Mouse (Mus musculus): ENCODE data around the gene Dgkd. TPM values are rescaled to one million over a fixed set of nuclear protein-coding genes. Genes with fewer than 3 reads are reported as not detected.
A peak's percentile ranks its signal among the peaks of the same experiment; 100 is the strongest.

The Dgkd gene
- polyA plus RNA-seq, 1 experiment from 2014 or later: 20.4 TPM

DNA sequence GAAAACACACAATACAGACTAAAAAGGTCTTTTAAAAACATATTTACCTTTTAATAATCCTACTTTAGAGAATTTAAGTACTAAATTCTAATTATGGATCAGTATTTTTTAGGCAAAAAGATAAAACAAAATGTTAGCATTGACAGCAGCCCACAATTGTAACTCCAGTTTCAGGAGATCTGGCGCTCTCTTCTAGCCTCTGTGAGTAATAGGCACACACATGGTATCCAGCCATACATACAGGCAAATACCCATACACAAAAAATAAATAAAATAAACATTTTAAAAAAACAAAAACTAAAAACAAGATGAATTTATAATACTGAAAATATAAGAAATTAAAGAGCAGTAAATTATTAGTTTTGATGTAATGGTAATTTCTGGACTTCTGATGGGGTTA is 105.8 kb downstream of the Dgkd start:
- Histone ChIP-seq H3K27ac (0 out of 2 replicates have a peak overlapping the region, but pooled peaks have one; percentile 50), H3K36me3 (peaks cover 40% of the 10 kb centered on the region)

DNA sequence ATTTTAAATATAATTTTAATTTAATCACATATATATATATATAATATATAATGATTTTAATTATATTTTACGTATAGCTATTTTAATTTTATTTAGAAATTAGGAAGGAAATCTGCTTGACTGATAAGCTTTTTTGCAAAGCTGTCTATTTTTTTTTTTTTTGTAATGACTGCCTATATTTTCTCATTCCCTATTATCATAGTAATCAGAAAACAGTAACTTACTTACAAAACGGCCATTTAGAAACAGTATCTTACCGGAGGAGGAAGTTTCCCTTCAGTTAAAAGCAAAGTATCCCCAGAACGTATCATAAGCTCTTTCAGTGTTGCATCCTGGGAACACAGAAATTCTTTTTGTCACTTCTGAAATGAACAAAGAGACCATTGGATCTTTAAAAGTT is 106.4 kb downstream of the Dgkd start:
- ATAC-seq: no peak
- Histone ChIP-seq H3K36me3 (peaks cover 40% of the 10 kb centered on the region), H3K9me3 (replicated peaks) (no peaks in the 10 kb centered on the region), H3K4me1 (peaks cover 34% of the 10 kb centered on the region), H3K9ac (no peak overlapping the region), H3K4me3 (no peak overlapping the region), H3K27ac (peak overlapping the region; percentile 99), H3K4me2 (no peak overlapping the region), H3K27me3 (replicated peaks) (no peaks in the 10 kb centered on the region)
- 29% methylated on average over 4 of the region's 4 CpGs for WGBS (ENCODE audit: insufficient replicate concordance)

More for the DNA sequence above, 105.8 kb downstream of the Dgkd start:
- 90% methylated on average over 1 of the region's 1 CpGs for WGBS (ENCODE audit: insufficient replicate concordance)
- Histone ChIP-seq H3K27me3 (replicated peaks) (no peaks in the 10 kb centered on the region), H3K9me3 (replicated peaks) (no peaks in the 10 kb centered on the region), H3K9ac (no peak overlapping the region), H3K4me2 (no peak overlapping the region), H3K4me3 (no peak overlapping the region), H3K4me1 (peaks cover 34% of the 10 kb centered on the region)
- ATAC-seq: no peak

DNA sequence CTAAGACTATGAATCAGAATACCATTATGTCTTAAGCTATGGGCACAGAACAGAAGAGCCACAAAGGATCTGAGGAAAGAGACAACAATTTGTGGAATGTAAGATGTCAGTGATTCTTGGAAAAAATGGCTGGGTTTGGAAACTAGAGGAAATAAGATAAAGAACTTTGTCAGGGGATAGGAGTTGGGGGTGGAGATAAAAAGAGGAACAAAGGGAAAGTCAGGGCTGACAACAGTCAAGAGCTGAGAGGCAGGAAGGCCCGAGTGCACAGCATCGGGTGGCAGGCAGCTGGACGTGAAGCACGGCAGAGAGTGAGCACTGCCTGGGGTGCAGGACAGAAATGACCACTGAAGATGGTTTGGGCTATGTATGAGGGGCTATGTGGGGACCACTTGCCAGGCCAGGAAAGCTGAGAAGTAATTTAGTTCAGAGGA is 106.9 kb downstream of the Dgkd start:
- no peak overlapping the region for H3K4me3 ChIP-seq
- WGBS (ENCODE audit: insufficient replicate concordance): 5% methylated on average over 4 of the region's 4 CpGs
- peaks cover 34% of the 10 kb centered on the region for H3K4me1 ChIP-seq
- ATAC-seq: no peak
- H3K4me2 ChIP-seq: 0 out of 2 replicates have a peak overlapping the region, but pooled peaks have one; percentile 0
- H3K27me3 ChIP-seq (replicated peaks): no peaks in the 10 kb centered on the region
- no peaks in the 10 kb centered on the region for H3K9me3 ChIP-seq (replicated peaks)
- H3K36me3 ChIP-seq: peaks cover 38% of the 10 kb centered on the region
- peak overlapping the region; percentile 99 for H3K27ac ChIP-seq
- peak overlapping the region; percentile 71; the same call in 1 of the 2 replicates for H3K9ac ChIP-seq

DNA sequence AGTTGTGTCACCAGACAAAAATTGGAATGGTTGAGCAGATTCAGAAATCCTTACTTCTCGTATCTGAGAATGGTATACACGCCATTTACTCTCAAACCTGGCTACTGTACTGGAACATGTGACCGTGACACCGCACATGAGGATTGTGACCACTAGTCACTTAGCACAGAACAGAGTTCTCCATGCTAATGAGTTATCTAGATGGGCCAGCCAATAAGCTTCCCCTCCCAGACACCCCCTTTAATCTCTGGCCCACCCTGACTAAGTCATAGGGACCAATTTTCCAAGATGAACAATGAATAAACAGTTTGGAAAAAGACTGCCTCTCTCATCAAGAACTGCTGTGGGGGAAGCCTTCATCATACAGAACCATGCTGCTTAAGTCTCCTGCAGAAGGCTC is 107.7 kb downstream of the Dgkd start:
- peak overlapping the region; percentile 68 for H3K4me2 ChIP-seq
- H3K36me3 ChIP-seq: peaks cover 32% of the 10 kb centered on the region
- H3K9ac ChIP-seq: peak overlapping the region; percentile 71
- WGBS (ENCODE audit: insufficient replicate concordance): 35% methylated on average over 4 of the region's 4 CpGs
- peaks cover 34% of the 10 kb centered on the region for H3K4me1 ChIP-seq
- peak; percentile 48 for ATAC-seq
- H3K9me3 ChIP-seq (replicated peaks): no peaks in the 10 kb centered on the region
- peak overlapping the region; percentile 99 for H3K27ac ChIP-seq
- no peaks in the 10 kb centered on the region for H3K27me3 ChIP-seq (replicated peaks)
- H3K4me3 ChIP-seq: no peak overlapping the region

DNA sequence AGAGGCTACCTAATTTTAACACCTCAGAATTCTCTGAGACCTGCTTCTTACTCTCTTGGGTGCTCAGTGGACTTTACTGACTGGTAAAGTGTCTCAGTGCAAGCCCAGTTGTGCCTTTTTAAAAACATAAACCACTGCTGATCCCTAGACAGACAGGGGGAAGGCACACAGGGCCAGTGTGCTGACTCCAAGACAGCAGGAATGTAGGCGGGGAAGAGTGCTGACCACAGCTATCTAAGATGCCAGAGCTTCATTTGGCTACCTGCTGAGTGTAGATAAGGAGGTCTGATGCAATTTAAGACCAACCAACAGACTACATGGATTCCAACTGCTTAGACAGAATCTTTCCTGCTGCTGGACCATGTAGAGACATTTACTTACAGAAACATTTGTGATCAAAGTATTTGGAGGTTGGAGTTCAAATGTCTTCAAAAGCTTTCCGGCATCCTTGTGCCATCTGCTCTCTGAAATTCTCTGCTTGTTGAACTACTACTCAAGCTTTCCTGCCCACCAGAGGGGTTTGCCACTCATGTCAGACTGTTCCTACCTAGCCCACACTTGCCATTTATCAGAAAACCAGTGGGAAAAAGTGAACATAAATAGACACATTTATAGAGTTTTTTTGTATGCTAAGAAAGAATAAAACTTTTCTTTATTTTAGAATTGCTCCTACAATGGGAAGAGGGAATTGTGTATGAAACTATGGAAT is 108.5 kb downstream of the Dgkd start:
- peak; percentile 99 for ATAC-seq
- Histone ChIP-seq H3K4me2 (peak overlapping the region; percentile 68), H3K9me3 (replicated peaks) (no peaks in the 10 kb centered on the region), H3K4me1 (peaks cover 34% of the 10 kb centered on the region), H3K36me3 (peaks cover 27% of the 10 kb centered on the region), H3K27me3 (replicated peaks) (no peaks in the 10 kb centered on the region), H3K27ac (peak overlapping the region; percentile 99), H3K4me3 (no peak overlapping the region), H3K9ac (peak overlapping the region; percentile 71)
- WGBS (ENCODE audit: insufficient replicate concordance): 8% methylated on average over 2 of the region's 2 CpGs

DNA sequence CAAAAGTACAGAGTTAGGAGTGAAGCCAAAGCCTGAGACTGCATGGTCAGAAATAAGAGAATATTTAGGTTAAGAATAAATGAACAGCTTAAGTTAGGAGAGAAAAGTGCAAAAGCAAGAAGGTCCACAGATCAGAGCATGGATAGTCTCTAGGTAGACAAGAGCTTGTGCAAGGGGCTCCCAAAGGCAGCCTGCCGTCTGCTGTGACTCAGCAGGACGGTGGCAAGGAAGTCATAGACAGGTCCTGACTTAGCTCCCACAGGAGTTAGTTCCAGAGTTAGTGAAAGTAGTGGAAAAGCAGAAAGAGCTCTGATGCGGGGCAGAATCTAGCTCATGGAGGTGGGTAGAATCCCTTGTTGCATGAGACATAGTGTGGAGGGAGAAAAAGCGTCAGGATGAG is 117.3 kb downstream of the Dgkd start:
- no peak overlapping the region for H3K4me2 ChIP-seq
- 0 out of 2 replicates have a peak, but pooled peaks have one; percentile 57 for ATAC-seq
- no peaks in the 10 kb centered on the region for H3K27me3 ChIP-seq (replicated peaks)
- no peak overlapping the region for H3K4me3 ChIP-seq
- no peak overlapping the region for H3K9ac ChIP-seq
- H3K27ac ChIP-seq: peak overlapping the region; percentile 41; the same call in 1 of the 2 replicates
- peaks cover 56% of the 10 kb centered on the region for H3K36me3 ChIP-seq
- WGBS (ENCODE audit: insufficient replicate concordance): 62% methylated on average over 4 of the region's 4 CpGs
- peaks cover 10% of the 10 kb centered on the region for H3K4me1 ChIP-seq
- H3K9me3 ChIP-seq (replicated peaks): no peaks in the 10 kb centered on the region

DNA sequence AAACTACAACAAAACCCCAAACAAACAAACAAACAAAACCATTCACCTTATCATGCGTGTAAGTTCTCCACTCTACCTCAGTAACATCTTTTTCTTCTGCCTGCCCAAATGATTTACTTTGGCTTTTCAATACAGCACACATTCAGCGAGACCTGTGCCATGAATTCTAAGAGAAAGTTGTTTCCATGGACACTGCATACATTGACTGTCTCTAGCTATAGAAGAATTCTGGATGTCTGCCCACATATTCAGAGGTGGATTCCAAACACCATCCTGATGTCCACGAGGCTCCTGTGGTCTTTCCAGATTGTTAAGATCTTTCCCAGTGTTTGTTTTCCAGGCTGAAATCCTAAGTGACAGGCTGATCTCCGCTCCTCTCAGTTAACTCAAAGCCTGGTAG is 129.2 kb downstream of the Dgkd start:
- Histone ChIP-seq H3K27me3 (replicated peaks) (no peaks in the 10 kb centered on the region), H3K4me1 (no peaks in the 10 kb centered on the region), H3K4me2 (no peak overlapping the region), H3K9ac (no peak overlapping the region), H3K27ac (no peak overlapping the region), H3K9me3 (replicated peaks) (no peaks in the 10 kb centered on the region), H3K36me3 (peaks cover 72% of the 10 kb centered on the region), H3K4me3 (no peak overlapping the region)
- WGBS (ENCODE audit: insufficient replicate concordance): 81% methylated on average over 4 of the region's 4 CpGs
- ATAC-seq: no peak

DNA sequence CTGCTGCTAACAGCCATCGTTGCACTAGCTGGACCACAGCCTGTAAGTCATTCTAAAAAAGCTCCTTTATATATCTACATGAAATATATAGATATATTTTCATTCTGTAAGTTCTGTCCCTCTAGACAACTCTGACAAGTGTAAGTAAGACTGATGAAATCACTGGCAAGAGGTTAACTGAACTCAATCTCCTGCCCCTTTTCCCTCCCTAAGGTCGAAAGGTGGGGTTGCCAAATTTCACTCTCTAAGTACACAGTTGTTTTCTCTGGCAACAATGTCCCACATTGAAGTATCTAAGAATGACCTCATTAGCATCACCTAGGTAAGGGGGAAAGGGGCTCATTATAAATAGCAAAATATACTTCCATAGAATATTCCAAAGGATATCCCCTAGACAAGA is 139.6 kb downstream of the Dgkd start:
- ATAC-seq: no peak
- H3K4me2 ChIP-seq: no peak overlapping the region
- H3K27me3 ChIP-seq (replicated peaks): no peaks in the 10 kb centered on the region
- H3K9ac ChIP-seq: no peak overlapping the region
- H3K4me1 ChIP-seq: no peaks in the 10 kb centered on the region
- WGBS (ENCODE audit: insufficient replicate concordance): 73% methylated on average over 2 of the region's 2 CpGs
- peaks cover 90% of the 10 kb centered on the region for H3K36me3 ChIP-seq
- no peaks in the 10 kb centered on the region for H3K9me3 ChIP-seq (replicated peaks)
- H3K4me3 ChIP-seq: no peak overlapping the region
- no peak overlapping the region for H3K27ac ChIP-seq

Other genes starting within 250 kb of the Dgkd start
- gene Inpp5d, start 233.0 kb upstream of the Dgkd start, polyA plus RNA-seq (2016; fragmentation: Nextera tagmentation; extraction: Ambion mirVana): 16.0 and 17.1 TPM in 2 replicates
- 19.5 and 21.9 TPM in 2 replicates for gene Atg16l1, start 97.4 kb upstream of the Dgkd start, polyA plus RNA-seq (2016; fragmentation: Nextera tagmentation; extraction: Ambion mirVana)
- 1.4 and 1.5 TPM in 2 replicates for gene Sag, start 49.6 kb upstream of the Dgkd start, polyA plus RNA-seq (2016; fragmentation: Nextera tagmentation; extraction: Ambion mirVana)
- 13.3 and 13.4 TPM in 2 replicates for gene Usp40, start 155.3 kb downstream of the Dgkd start, polyA plus RNA-seq (2016; fragmentation: Nextera tagmentation; extraction: Ambion mirVana)
- not detected in 2 replicates for gene Ugt1a10, start 202.1 kb downstream of the Dgkd start, polyA plus RNA-seq (2016; fragmentation: Nextera tagmentation; extraction: Ambion mirVana)
- 0.10 and 0.14 TPM in 2 replicates for gene Ugt1a9, start 217.5 kb downstream of the Dgkd start, polyA plus RNA-seq (2016; fragmentation: Nextera tagmentation; extraction: Ambion mirVana)
- not detected in 2 replicates for gene Ugt1a8, start 234.5 kb downstream of the Dgkd start, polyA plus RNA-seq (2016; fragmentation: Nextera tagmentation; extraction: Ambion mirVana)
- 1.1 and 1.2 TPM in 2 replicates for gene Ugt1a7c, start 241.8 kb downstream of the Dgkd start, polyA plus RNA-seq (2016; fragmentation: Nextera tagmentation; extraction: Ambion mirVana)
- gene Ugt1a6b, start 250.0 kb downstream of the Dgkd start, polyA plus RNA-seq (2016; fragmentation: Nextera tagmentation; extraction: Ambion mirVana): 0.42 and 0.67 TPM in 2 replicates